Mouse (Mus musculus): Measurements from ENCODE around the gene Ube2j1.

DNA sequence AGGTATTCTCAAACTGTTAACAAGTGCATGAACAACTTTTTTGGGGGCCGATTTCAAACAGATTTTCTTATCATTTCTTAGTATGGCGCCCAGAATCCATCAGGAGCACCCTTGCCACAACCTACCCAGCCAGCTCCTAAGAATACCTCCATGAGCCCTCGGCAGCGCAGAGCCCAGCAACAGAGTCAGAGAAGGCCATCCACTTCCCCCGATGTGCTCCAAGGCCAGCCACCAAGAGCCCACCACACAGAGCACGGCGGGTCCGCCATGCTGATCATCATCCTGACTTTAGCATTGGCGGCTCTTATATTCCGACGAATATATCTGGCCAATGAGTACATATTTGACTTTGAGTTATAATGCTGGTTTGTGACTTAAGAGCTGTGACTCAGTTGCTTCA, 18.4 kb downstream of the Ube2j1 start:
- no peak for TF ChIP-seq POLR2A (IDR thresholded peaks at IDR 0.05; ENCODE audit: extremely low read depth, insufficient read depth, low read length)
- no peak for TF ChIP-seq CTCF (IDR thresholded peaks at IDR 0.05; ENCODE audit: low read depth, low read length)
